Mouse (Mus musculus) forebrain, postnatal 0 days (tissue): ENCODE measurements around the gene Patz1. TPM values are rescaled to one million over a fixed set of nuclear protein-coding genes. Genes with fewer than 3 reads are reported as not detected.

Experiments
- ATAC-seq: fragments of 200-750 bp; cut with Nextera tagmentation; 2 replicates; pipeline ENCODE4 v1.8.0; 2017; ENCODE audit warnings: mild to moderate bottlenecking, moderate library complexity
- DNase-seq: peaks from one replicate; pipeline ENCODE4 v3.0.0-alpha.2; 2015
- H3K27ac ChIP-seq: fragments of 300-500 bp; sonication (generic); 2 replicates; pipeline ENCODE4 v1.5.1; 2014; ENCODE audit warnings: low read depth, mild to moderate bottlenecking, antibody characterized with exemption, low read length, moderate library complexity, mixed read lengths
- H3K27me3 ChIP-seq: fragments of 300-500 bp; sonication (generic); 2 replicates; pipeline ENCODE4 v1.6.1; 2014; ENCODE audit warnings: mild to moderate bottlenecking, low read length, mixed read lengths; ENCODE audit not compliant: insufficient read depth
- H3K36me3 ChIP-seq: fragments of 300-500 bp; sonication (generic); 2 replicates; pipeline ENCODE4 v1.6.1; 2014; ENCODE audit warnings: mild to moderate bottlenecking, moderate library complexity; ENCODE audit not compliant: insufficient read depth
- H3K4me1 ChIP-seq: fragments of 300-500 bp; sonication (generic); 2 replicates; pipeline ENCODE4 v1.6.1; 2014; ENCODE audit warnings: antibody characterized with exemption; ENCODE audit not compliant: insufficient read depth
- H3K4me2 ChIP-seq: fragments of 300-500 bp; sonication (generic); 2 replicates; pipeline ENCODE4 v1.6.1; 2014; ENCODE audit warnings: low read depth, mild to moderate bottlenecking, moderate library complexity
- H3K4me3 ChIP-seq: fragments of 300-500 bp; sonication (generic); 2 replicates; pipeline ENCODE4 v1.5.1; 2014; ENCODE audit warnings: low read depth, low read length, mixed read lengths
- H3K9ac ChIP-seq: fragments of 300-500 bp; sonication (generic); 2 replicates; pipeline ENCODE4 v1.6.1; 2014; ENCODE audit warnings: mild to moderate bottlenecking
- H3K9me3 ChIP-seq: fragments of 300-500 bp; sonication (generic); 2 replicates; pipeline ENCODE4 v1.6.1; 2016; ENCODE audit warnings: low read length
- CTCF ChIP-seq: sonication (generic); IDR thresholded peaks from 2 replicates; pipeline ENCODE4 v1.5.1; 2016; ENCODE audit warnings: antibody characterized with exemption, control low read depth, low read depth
- WGBS: fragments of 180-500 bp; shearing (Covaris S2); extraction: QIAGEN DNeasy Blood & Tissue Kit; methylation state at CpG from one replicate; pipeline ENCODE4 v1.1.7; 2014; 5-methylcytosine and 5-hydroxymethylcytosine counted together
- polyA plus RNA-seq: library from polyadenylated mRNA; unstranded; fragments of >200 nt; fragmentation: Nextera tagmentation; extraction: Ambion mirVana; gene quantifications from 2 replicates; pipeline ENCODE4 v1.2.1, GENCODE M21; 2015
- total RNA-seq: library from RNA; depleted of rRNA; stranded (reverse); fragments of >200 nt; gene quantifications from 2 replicates; pipeline ENCODE4 v1.2.3, GENCODE M21; 2014

The Patz1 gene
- total and polyA plus RNA-seq, 2 experiments from 2014 or later: 43.0 to 70.7 TPM

GRCm38 (mm10) chr11:3291311-3292061, 2.8 kb downstream of the Patz1 start:
- peak overlapping the region; percentile 100 for H3K27ac ChIP-seq
- H3K36me3 ChIP-seq: peaks cover 23% of the 10 kb centered on the region
- H3K4me2 ChIP-seq: peak overlapping the region; percentile 99
- DNase-seq: no peak
- no peak for TF ChIP-seq CTCF
- no peak for ATAC-seq
- H3K4me1 ChIP-seq: peaks cover 31% of the 10 kb centered on the region
- peak overlapping the region; percentile 50 for H3K4me3 ChIP-seq
- H3K9me3 ChIP-seq: no peaks in the 10 kb centered on the region
- H3K9ac ChIP-seq: peak overlapping the region; percentile 97
- 1% methylated on average over 26 of the region's 26 CpGs for WGBS
- no peaks in the 10 kb centered on the region for H3K27me3 ChIP-seq

- Histone ChIP-seq H3K9me3 (no peaks in the 10 kb centered on the region), H3K27me3 (no peaks in the 10 kb centered on the region), H3K4me2 (peak overlapping the region; percentile 99), H3K36me3 (peaks cover 29% of the 10 kb centered on the region), H3K4me3 (peak overlapping the region; percentile 50), H3K9ac (peak overlapping the region; percentile 97), H3K4me1 (peaks cover 33% of the 10 kb centered on the region), H3K27ac (peak overlapping the region; percentile 100)
- DNase-seq (peak; percentile 52), ATAC-seq (no peak)
- WGBS: 1% methylated on average over 8 of the region's 8 CpGs
- TF ChIP-seq CTCF: no peak
Observed at GRCm38 (mm10) chr11:3292062-3292421, 3.4 kb downstream of the Patz1 start.

- TF ChIP-seq CTCF: no peak
- Histone ChIP-seq H3K27ac (peak overlapping the region; percentile 100), H3K4me3 (peak overlapping the region; percentile 50), H3K9ac (peak overlapping the region; percentile 97), H3K9me3 (no peaks in the 10 kb centered on the region), H3K4me2 (peak overlapping the region; percentile 99), H3K36me3 (peaks cover 36% of the 10 kb centered on the region), H3K4me1 (peaks cover 33% of the 10 kb centered on the region), H3K27me3 (no peaks in the 10 kb centered on the region)
- WGBS: 0% methylated on average over 8 of the region's 8 CpGs
- ATAC-seq: no peak
- DNase-seq: peak; percentile 51
Observed at GRCm38 (mm10) chr11:3292711-3293249, 4.1 kb downstream of the Patz1 start.

- Histone ChIP-seq H3K27ac (peak overlapping the region; percentile 45; the same call in 1 of the 2 replicates), H3K36me3 (peaks cover 42% of the 10 kb centered on the region)
- ATAC-seq: no peak
Observed at GRCm38 (mm10) chr11:3293361-3293760, 4.7 kb downstream of the Patz1 start.

GRCm38 (mm10) chr11:3294641-3295040, 6.0 kb downstream of the Patz1 start:
- no peak for ATAC-seq
- Histone ChIP-seq H3K27me3 (no peaks in the 10 kb centered on the region), H3K9ac (peak overlapping the region; percentile 97; the same call in 1 of the 2 replicates), H3K4me1 (peaks cover 33% of the 10 kb centered on the region), H3K4me2 (peak overlapping the region; percentile 99; the same call in 1 of the 2 replicates), H3K9me3 (no peaks in the 10 kb centered on the region), H3K27ac (no peak overlapping the region), H3K4me3 (no peak overlapping the region), H3K36me3 (peaks cover 55% of the 10 kb centered on the region)
- 83% methylated on average over 2 of the region's 2 CpGs for WGBS
- no peak for DNase-seq
- TF ChIP-seq CTCF: no peak

More at GRCm38 (mm10) chr11:3293361-3293760, 4.7 kb downstream of the Patz1 start:
- Histone ChIP-seq H3K9ac (peak overlapping the region; percentile 97), H3K4me1 (peaks cover 33% of the 10 kb centered on the region), H3K9me3 (no peaks in the 10 kb centered on the region), H3K4me3 (peak overlapping the region; percentile 50), H3K4me2 (peak overlapping the region; percentile 99), H3K27me3 (no peaks in the 10 kb centered on the region)
- WGBS: 6% methylated on average over 4 of the region's 4 CpGs
- TF ChIP-seq CTCF: no peak
- DNase-seq: no peak

GRCm38 (mm10) chr11:3296056-3296455, 7.4 kb downstream of the Patz1 start:
- Histone ChIP-seq H3K9ac (no peak overlapping the region), H3K4me1 (peaks cover 33% of the 10 kb centered on the region), H3K4me3 (no peak overlapping the region), H3K36me3 (peaks cover 67% of the 10 kb centered on the region), H3K4me2 (no peak overlapping the region), H3K27ac (no peak overlapping the region), H3K9me3 (no peaks in the 10 kb centered on the region), H3K27me3 (no peaks in the 10 kb centered on the region)
- WGBS: 46% methylated on average over 5 of the region's 5 CpGs
- no peak for DNase-seq
- no peak for ATAC-seq
- no peak for TF ChIP-seq CTCF
